Comparison of ENCODE assay signal across 8 mouse cellular contexts in the genomic region with DNA sequence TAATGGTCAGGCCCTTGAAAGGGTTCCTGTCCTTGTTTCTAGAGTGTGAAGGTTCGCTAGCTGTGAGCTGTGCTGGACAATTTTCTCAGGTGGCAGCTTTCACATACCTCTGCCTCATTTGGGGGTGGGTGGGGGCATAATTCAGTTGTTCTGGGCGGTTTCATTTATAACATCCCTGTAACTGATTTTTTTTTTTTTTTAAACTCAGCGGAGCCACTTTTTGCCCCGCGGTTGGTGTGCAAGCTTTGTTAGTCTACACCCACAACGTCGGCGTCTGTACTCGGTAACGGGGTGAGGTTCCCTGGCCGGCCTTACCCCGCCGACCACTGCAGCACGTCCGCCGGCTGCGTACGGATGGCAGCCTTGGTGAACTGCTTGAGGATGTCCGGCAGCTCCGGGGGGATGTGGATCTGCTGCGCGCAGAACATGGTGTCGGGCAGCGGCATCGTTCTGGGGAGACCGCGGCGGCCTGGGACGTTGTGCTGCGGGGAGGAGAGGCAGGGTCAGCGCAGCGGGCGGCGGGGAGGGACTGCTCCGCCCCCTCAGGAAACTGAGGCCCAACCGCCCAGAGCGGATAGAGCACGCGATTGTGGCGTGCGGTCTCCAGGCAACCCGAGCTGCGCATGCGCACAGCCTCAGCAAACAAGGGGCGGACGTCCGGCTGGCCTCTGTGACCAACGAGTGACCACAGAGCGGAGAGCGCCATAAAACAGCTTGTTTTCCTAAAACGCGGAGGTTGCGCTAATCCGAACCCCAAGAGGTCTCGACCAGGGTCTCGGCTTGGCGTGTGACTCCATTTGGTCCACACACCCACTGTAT. TPM values are rescaled to one million over a fixed set of nuclear protein-coding genes. Genes with fewer than 3 reads are reported as not detected.
DNase-seq lines count a peak whose midpoint lies in the region; ATAC-seq and TF ChIP-seq lines count a peak whose summit lies in the region.

A gene (minus strand): TSS at position 640 of the 819 bp plus-strand sequence.

- H3K9ac ChIP-seq in hindbrain, postnatal 0 days (replicated peaks; ENCODE audit: low read length) = peak within 1 kb of the TSS; percentile 61

- H3K4me3 ChIP-seq in hindbrain, postnatal 0 days (ENCODE audit: low read length) = peak within 1 kb of the TSS; percentile 55
- H3K4me3 ChIP-seq in left cerebral cortex, adult 2 months = peak within 1 kb of the TSS; percentile 60

- peak within 1 kb of the TSS; percentile 79 for H3K4me2 ChIP-seq in hindbrain, postnatal 0 days (ENCODE audit: low read depth, low read length)

- TF ChIP-seq CTCF in hindbrain, postnatal 0 days (IDR thresholded peaks at IDR 0.05; ENCODE audit: low read depth) = no peak
- no peak for TF ChIP-seq CTCF in left cerebral cortex, adult 2 months (IDR thresholded peaks at IDR 0.05)

- peak; percentile 95 for ATAC-seq in hindbrain, postnatal 0 days
- peak; percentile 87 for ATAC-seq in megakaryocyte, adult 5-6 weeks (ENCODE audit: poor library complexity, severe bottlenecking)

- no peaks in the 10 kb centered on the region for H3K27me3 ChIP-seq in hindbrain, postnatal 0 days (ENCODE audit: insufficient read depth, low read length)

- peaks cover 6% of the 10 kb centered on the region for H3K36me3 ChIP-seq in hindbrain, postnatal 0 days (ENCODE audit: insufficient read depth, low read length)

- DNase-seq in T-cell, adult 2 months (ENCODE audit: low spot score) = peak; percentile 40
- peak; percentile 89 to 90 for DNase-seq in cerebellum, postnatal 36 days
- peak; percentile 93 for DNase-seq in gastrocnemius, adult 18-20 months (ENCODE audit: low spot score)
- peak; percentile 97 for DNase-seq in hindbrain, postnatal 0 days (ENCODE audit: low spot score)
- DNase-seq in left cerebral cortex, adult 2 months (ENCODE audit: extremely low spot score in 1 of 2, low spot score in 2 of 2) = peak; percentile 88 to 89
- DNase-seq in right cerebral cortex, adult 2 months (ENCODE audit: low spot score in 2 of 2) = peak; percentile 89 to 90
- peak; percentile 94 for DNase-seq in urinary bladder, postnatal 14 days (ENCODE audit: low spot score)

- no peaks in the 10 kb centered on the region for H3K9me3 ChIP-seq in hindbrain, postnatal 0 days (ENCODE audit: low read length)

- under 1% methylated on average over 57 of the region's 57 CpGs for WGBS in hindbrain, postnatal 0 days

- peak within 1 kb of the TSS; percentile 79 for H3K27ac ChIP-seq in hindbrain, postnatal 0 days
- peak within 1 kb of the TSS; percentile 92 for H3K27ac ChIP-seq in left cerebral cortex, adult 2 months

- no peaks in the 10 kb centered on the region for H3K4me1 ChIP-seq in hindbrain, postnatal 0 days (ENCODE audit: insufficient read depth, low read length)

- intact Hi-C loops in left cerebral cortex, adult 2 months (cut with DNase I) = loop anchor here (5.0 kb wide), 1 partner anchor 134 kb away; no protein-coding TSS in a partner anchor

RNA-seq across cellular contexts. Expression of the gene that starts here (rescaled TPM):
- total RNA-seq in gastrocnemius, adult 18-20 months (2021) = not detected
- 0.68 and 0.73 TPM in 2 replicates for total RNA-seq in hindbrain, postnatal 0 days (2014; rRNA removed)
- polyA plus RNA-seq in hindbrain, postnatal 0 days (2015; fragmentation: Nextera tagmentation; extraction: Ambion mirVana) = 3.4 and 3.7 TPM in 2 replicates
- total RNA-seq in left cerebral cortex, adult 2 months (2021) = 1 to 10 TPM in 1 of 2 experiments, under 1 TPM in 1; 0.75 to 1.0 TPM
- total RNA-seq in megakaryocyte, adult 5-6 weeks (2015) = 1.3 and 1.4 TPM in 2 replicates
- 1.2 and 1.5 TPM in 2 replicates for total RNA-seq in megakaryocyte, adult 5-6 weeks (2017)

Comparison
In these comparisons a context has a peak if more than half of its experiments do, and no peak if none do; other contexts are left out.
1. Peak in every context shown above with its lines: DNase-seq, ATAC-seq, H3K4me3 ChIP-seq and H3K27ac ChIP-seq.
2. Peak in DNase-seq in gastrocnemius, adult 18-20 months; RNA of the gene not detected or under 1 TPM.
3. DNase-seq: peak in every context shown above with its lines; median percentile 97 in hindbrain, postnatal 0 days; 94 in urinary bladder, postnatal 14 days; 93 in gastrocnemius, adult 18-20 months; 90 in cerebellum, postnatal 36 days; 90 in right cerebral cortex, adult 2 months; 88 in left cerebral cortex, adult 2 months; 40 in T-cell, adult 2 months.